ENCODE assay signal across 21 mouse cellular contexts in the genomic region with DNA sequence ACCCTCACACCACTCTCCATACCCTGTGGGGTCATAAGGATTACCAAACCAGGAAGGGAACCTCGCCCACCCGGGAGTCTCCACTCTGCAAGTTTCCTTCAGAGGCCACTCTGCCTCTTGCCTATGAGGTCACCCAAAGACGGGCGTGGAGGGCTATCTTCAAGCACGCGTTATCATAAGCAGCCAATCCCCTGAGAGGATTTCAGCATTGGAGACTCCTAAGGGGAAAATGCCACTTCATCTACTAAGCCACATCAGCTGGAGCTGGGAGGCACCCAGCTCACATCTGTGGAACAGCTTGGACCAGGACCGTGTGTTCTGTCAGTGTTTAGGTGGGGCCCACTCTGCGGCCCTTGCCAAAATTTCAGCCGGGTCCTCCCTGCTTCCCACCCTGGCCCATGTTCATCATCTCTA.
DNase-seq lines count a peak whose midpoint lies in the region; ATAC-seq and TF ChIP-seq lines count a peak whose summit lies in the region.
"Had no signal": no experiment of that assay in that cellular context is flagged by ENCODE, and none has a peak within 500 bp of the region (broad histone marks: within the 10 kb centered on the region; RNA-seq: fewer than 3 reads in every experiment).

No protein-coding gene starts in this region.

- H3K27ac ChIP-seq in heart, adult 2 months, result no peak overlapping the region
- H3K27ac ChIP-seq in heart, embryonic 11.5 days (ENCODE audit: low read depth, low read length), result no peak overlapping the region
- no peak overlapping the region for H3K27ac ChIP-seq in stomach, embryonic 15.5 days
- H3K27ac ChIP-seq in hindbrain, embryonic 11.5 days (ENCODE audit: low read depth, low read length), result no peak overlapping the region
- H3K27ac ChIP-seq: hindbrain, embryonic 10.5 days; limb, embryonic 13.5 days; midbrain, embryonic 12.5 days; neural tube, embryonic 15.5 days had no signal

- ATAC-seq in heart, embryonic 11.5 days (replicated peaks; ENCODE audit: insufficient number of reproducible peaks, low FRiP score, low TSS enrichment), result no peak
- 0 out of 2 replicates have a peak, but pooled peaks have one; percentile 27 for ATAC-seq in stomach, embryonic 15.5 days (ENCODE audit: insufficient read depth, low FRiP score, low read depth)
- no peak for ATAC-seq in hindbrain, embryonic 11.5 days (ENCODE audit: low FRiP score)
- ATAC-seq in monocyte, adult 5-6 weeks (replicated peaks; ENCODE audit: insufficient number of reproducible peaks, low FRiP score, low TSS enrichment, poor library complexity, severe bottlenecking), result no peak
- ATAC-seq: forebrain, embryonic 14.5 days had no signal

- TF ChIP-seq CTCF in heart, adult 2 months (IDR thresholded peaks at IDR 0.05), result no peak

- no peak for TF ChIP-seq POLR2A in heart, adult 2 months (IDR thresholded peaks at IDR 0.05; ENCODE audit: insufficient read depth, low read depth, low read length)

- 0 out of 2 replicates have a peak, but pooled peaks have one; percentile 27 for TF ChIP-seq EP300 in heart, adult 2 months (IDR thresholded peaks at IDR 0.05; ENCODE audit: insufficient read depth, low read depth, low read length)

- H3K4me1 ChIP-seq in heart, adult 2 months (ENCODE audit: control insufficient read depth, insufficient read depth, low read length), result no peaks in the 10 kb centered on the region
- no peaks in the 10 kb centered on the region; the same call in 1 of the 2 replicates for H3K4me1 ChIP-seq in heart, embryonic 11.5 days (ENCODE audit: control insufficient read depth, insufficient read depth, low read length)
- no peaks in the 10 kb centered on the region for H3K4me1 ChIP-seq in stomach, embryonic 15.5 days
- no peaks in the 10 kb centered on the region for H3K4me1 ChIP-seq in hindbrain, embryonic 11.5 days (replicated peaks; ENCODE audit: control insufficient read depth, insufficient read depth, low read length)
- H3K4me1 ChIP-seq: midbrain, embryonic 12.5 days; neural tube, embryonic 15.5 days had no signal

- H3K36me3 ChIP-seq in heart, adult 2 months (ENCODE audit: control insufficient read depth, insufficient read depth, low read length), result no peaks in the 10 kb centered on the region
- no peaks in the 10 kb centered on the region for H3K36me3 ChIP-seq in heart, embryonic 11.5 days (ENCODE audit: control insufficient read depth, insufficient read depth, low read length)
- H3K36me3 ChIP-seq in stomach, embryonic 15.5 days, result no peaks in the 10 kb centered on the region
- H3K36me3 ChIP-seq in hindbrain, embryonic 11.5 days (ENCODE audit: control insufficient read depth, insufficient read depth, low read length), result no peaks in the 10 kb centered on the region
- H3K36me3 ChIP-seq: hindbrain, embryonic 10.5 days; limb, embryonic 13.5 days; midbrain, embryonic 12.5 days; neural tube, embryonic 15.5 days had no signal

- 72% methylated on average over 9 of the region's 9 CpGs for WGBS in heart, adult 2 months
- WGBS in heart, embryonic 11.5 days (ENCODE audit: insufficient replicate concordance), result 69% methylated on average over 9 of the region's 9 CpGs
- WGBS in stomach, embryonic 15.5 days, result 73% methylated on average over 9 of the region's 9 CpGs
- 91% methylated on average over 9 of the region's 9 CpGs for WGBS in hindbrain, embryonic 11.5 days

- DNase-seq in heart, adult 2 months, result peak; percentile 63 to 78
- DNase-seq in gastrocnemius, postnatal 10 days, result peak; percentile 17
- peak; percentile 69 for DNase-seq in heart, postnatal 25 days (ENCODE audit: low spot score)
- no peak for DNase-seq in hindbrain, embryonic 11.5 days (ENCODE audit: low spot score)
- DNase-seq in cerebellum, postnatal 10 days, result no peak
- DNase-seq: adrenal gland, postnatal 10 days; cerebellum, adult 11 months; cerebellum, postnatal 36 days; kidney, adult 8-10 months; kidney, postnatal 25 days; lung, adult 18-20 months; retina, postnatal 1 day; right cerebral cortex, postnatal 4 days had no signal

- no peak overlapping the region for H3K4me2 ChIP-seq in heart, embryonic 11.5 days
- no peak overlapping the region for H3K4me2 ChIP-seq in stomach, embryonic 15.5 days
- no peak overlapping the region for H3K4me2 ChIP-seq in hindbrain, embryonic 11.5 days (replicated peaks; ENCODE audit: low read depth, low read length)
- H3K4me2 ChIP-seq: limb, embryonic 13.5 days; midbrain, embryonic 12.5 days; neural tube, embryonic 15.5 days had no signal

- no peaks in the 10 kb centered on the region for H3K9me3 ChIP-seq in heart, embryonic 11.5 days (replicated peaks; ENCODE audit: control insufficient read depth, low read length)
- no peaks in the 10 kb centered on the region for H3K9me3 ChIP-seq in stomach, embryonic 15.5 days
- H3K9me3 ChIP-seq in hindbrain, embryonic 11.5 days (ENCODE audit: control insufficient read depth, low read length), result no peaks in the 10 kb centered on the region
- H3K9me3 ChIP-seq: hindbrain, embryonic 10.5 days; limb, embryonic 13.5 days; midbrain, embryonic 12.5 days; neural tube, embryonic 15.5 days had no signal

- no peaks in the 10 kb centered on the region for H3K79me2 ChIP-seq in heart, adult 2 months (replicated peaks; ENCODE audit: control insufficient read depth, insufficient read depth, low read length)

- H3K9ac ChIP-seq in heart, adult 2 months (ENCODE audit: low read depth, low read length), result no peak overlapping the region
- H3K9ac ChIP-seq in heart, embryonic 11.5 days (ENCODE audit: low read depth, low read length), result no peak overlapping the region
- no peak overlapping the region for H3K9ac ChIP-seq in stomach, embryonic 15.5 days
- H3K9ac ChIP-seq in hindbrain, embryonic 11.5 days (ENCODE audit: low read depth, low read length), result no peak overlapping the region
- H3K9ac ChIP-seq: limb, embryonic 13.5 days; midbrain, embryonic 12.5 days; neural tube, embryonic 15.5 days had no signal

- no peaks in the 10 kb centered on the region for H3K27me3 ChIP-seq in heart, adult 2 months (ENCODE audit: control insufficient read depth, insufficient read depth, low read length)
- no peaks in the 10 kb centered on the region for H3K27me3 ChIP-seq in heart, embryonic 11.5 days (ENCODE audit: control insufficient read depth, insufficient read depth, low read length)
- H3K27me3 ChIP-seq in stomach, embryonic 15.5 days (replicated peaks), result no peaks in the 10 kb centered on the region; the same call in 1 of the 2 replicates
- no peaks in the 10 kb centered on the region for H3K27me3 ChIP-seq in hindbrain, embryonic 11.5 days (ENCODE audit: control insufficient read depth, insufficient read depth, low read length)
- H3K27me3 ChIP-seq: limb, embryonic 13.5 days; midbrain, embryonic 12.5 days had no signal

- no peak overlapping the region for H3K4me3 ChIP-seq in heart, adult 2 months
- H3K4me3 ChIP-seq in heart, embryonic 11.5 days (ENCODE audit: low read depth, low read length), result no peak overlapping the region
- no peak overlapping the region for H3K4me3 ChIP-seq in stomach, embryonic 15.5 days (replicated peaks)
- H3K4me3 ChIP-seq in hindbrain, embryonic 11.5 days (ENCODE audit: low read depth, low read length), result no peak overlapping the region
- H3K4me3 ChIP-seq: hindbrain, embryonic 10.5 days; limb, embryonic 13.5 days; midbrain, embryonic 12.5 days; neural tube, embryonic 15.5 days had no signal

- intact Hi-C loops in heart, adult 2 months (cut with DNase I), result no loop called here
- intact Hi-C loops in heart, postnatal 25 days (cut with DNase I), result no loop called here

Comparison
In these comparisons a context has a peak if more than half of its experiments do, and no peak if none do; other contexts are left out.
1. DNase-seq: peak in heart, adult 2 months (2 of 2), gastrocnemius, postnatal 10 days (single experiment) and heart, postnatal 25 days (single experiment); none in hindbrain, embryonic 11.5 days (single experiment) and cerebellum, postnatal 10 days (0 of 2).